Mouse (Mus musculus): ENCODE measurements around the gene Ldha.
"Not testable (repeated sequence)": the region's sequence is repeated elsewhere in the genome, so short reads cannot be mapped to it uniquely, and the experiment has no call there.

Ldha gene

GRCm38 (mm10) chr7:46840787-46841525 lies at the start of gene Ldha:
Ldha (plus strand) TSS chr7:46841475.
- no peak for DNase-seq (ENCODE audit: low read depth, low spot score)

- no peak for DNase-seq (ENCODE audit: low read depth, low spot score)
These were observed 47.4 kb upstream of the Ldha start for GRCm38 (mm10) chr7:46793871-46794270.

- DNase-seq (ENCODE audit: low read depth, low spot score): peak; percentile 92
These were observed 45.7 kb upstream of the Ldha start, which contains the start of the genes Hps5 and Gtf2h1 for GRCm38 (mm10) chr7:46795287-46796205. Hps5 (minus strand) TSS chr7:46796064. Gtf2h1 (plus strand) TSS chr7:46796103.

GRCm38 (mm10) chr7:46796206-46796679 lies 45.0 kb upstream of the Ldha start:
- DNase-seq (ENCODE audit: low read depth, low spot score): peak; percentile 14

- DNase-seq (ENCODE audit: low read depth, low spot score): no peak
These were observed 44.5 kb upstream of the Ldha start for GRCm38 (mm10) chr7:46796779-46797178.

GRCm38 (mm10) chr7:46810325-46810724 lies 30.9 kb upstream of the Ldha start:
- no peak for DNase-seq (ENCODE audit: low read depth, low spot score)

- DNase-seq (ENCODE audit: low read depth, low spot score): no peak
These were observed 27.3 kb upstream of the Ldha start for GRCm38 (mm10) chr7:46814012-46814411.

- not testable (repeated sequence) for DNase-seq (ENCODE audit: low read depth, low spot score)
These were observed 20.2 kb upstream of the Ldha start for GRCm38 (mm10) chr7:46820876-46821632.

- DNase-seq (ENCODE audit: low read depth, low spot score): no peak
These were observed 14.1 kb upstream of the Ldha start for GRCm38 (mm10) chr7:46827046-46827802.

GRCm38 (mm10) chr7:46827803-46828184 lies 13.5 kb upstream of the Ldha start:
- DNase-seq (ENCODE audit: low read depth, low spot score): no peak

GRCm38 (mm10) chr7:46829911-46830310 lies 11.4 kb upstream of the Ldha start:
- DNase-seq (ENCODE audit: low read depth, low spot score): no peak

- no peak for DNase-seq (ENCODE audit: low read depth, low spot score)
These were observed 10.3 kb upstream of the Ldha start for GRCm38 (mm10) chr7:46830799-46831590.

- no peak for DNase-seq (ENCODE audit: low read depth, low spot score)
These were observed 9.6 kb upstream of the Ldha start for GRCm38 (mm10) chr7:46831693-46832092.

- not testable (repeated sequence) for DNase-seq (ENCODE audit: low read depth, low spot score)
These were observed 9.0 kb upstream of the Ldha start for GRCm38 (mm10) chr7:46832112-46832810.

- peak; percentile 57 for DNase-seq (ENCODE audit: low read depth, low spot score)
These were observed 8.0 kb upstream of the Ldha start for GRCm38 (mm10) chr7:46833266-46833665.

GRCm38 (mm10) chr7:46833670-46834255 lies 7.5 kb upstream of the Ldha start:
- no peak for DNase-seq (ENCODE audit: low read depth, low spot score)

GRCm38 (mm10) chr7:46834994-46835610 lies 6.2 kb upstream of the Ldha start:
- no peak for DNase-seq (ENCODE audit: low read depth, low spot score)

- no peak for DNase-seq (ENCODE audit: low read depth, low spot score)
These were observed 4.9 kb upstream of the Ldha start for GRCm38 (mm10) chr7:46836357-46836756.

GRCm38 (mm10) chr7:46837073-46837472 lies 4.2 kb upstream of the Ldha start:
- DNase-seq (ENCODE audit: low read depth, low spot score): no peak

Data from 3T3-L1 (cell line).